Mouse (Mus musculus) embryonic stem cell, embryonic (primary cell): Measurements from ENCODE around the gene Ang5.
"Not testable (repeated sequence)": the region's sequence is repeated elsewhere in the genome, so short reads cannot be mapped to it uniquely, and the experiment has no call there.

Experiments used
- CTCF ChIA-PET, 4 experiments: fragments of 300-600 bp in 2 of 4; fragments of 350-600 bp in 2 of 4; sonication (Branson Sonifier 250); formaldehyde crosslinking; loops; one replicate each; lab custom pipeline; 2022; ENCODE audit warnings: inconsistent platforms in 2 of 4; lab: Charles Lee
- POLR2A ChIA-PET, 4 experiments: fragments of 300-600 bp in 2 of 4; fragments of 350-600 bp in 2 of 4; sonication (Branson Sonifier 250); formaldehyde crosslinking; loops; one replicate each; lab custom pipeline; 2022; ENCODE audit warnings: antibody characterized with exemption in 4 of 4, inconsistent platforms in 1 of 4; lab: Charles Lee

Ang5 gene

DNA sequence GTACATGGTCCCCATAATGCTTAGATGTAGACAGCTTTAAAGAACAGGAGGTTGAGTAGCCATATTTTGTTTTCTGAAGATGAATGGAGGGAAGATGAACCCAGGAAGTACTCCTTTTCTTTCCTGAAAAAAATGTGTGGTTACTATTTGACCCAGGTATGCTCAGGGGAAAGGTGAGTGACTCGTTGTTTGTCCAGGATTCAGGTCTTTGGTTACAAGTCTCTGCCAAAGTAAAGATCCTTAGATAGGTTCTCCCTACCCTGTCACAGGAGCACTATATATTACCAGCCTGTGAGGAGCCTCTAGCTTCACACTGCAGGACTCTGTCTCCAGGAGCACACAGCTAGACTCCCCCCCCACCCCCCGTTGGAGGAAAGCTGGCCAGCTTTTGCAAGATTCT is at the start of gene Ang5:
Ang5 (plus strand) TSS at position 301 of the 400 bp plus-strand sequence.
- CTCF ChIA-PET, POLR2A ChIA-PET: not testable (repeated sequence)

DNA sequence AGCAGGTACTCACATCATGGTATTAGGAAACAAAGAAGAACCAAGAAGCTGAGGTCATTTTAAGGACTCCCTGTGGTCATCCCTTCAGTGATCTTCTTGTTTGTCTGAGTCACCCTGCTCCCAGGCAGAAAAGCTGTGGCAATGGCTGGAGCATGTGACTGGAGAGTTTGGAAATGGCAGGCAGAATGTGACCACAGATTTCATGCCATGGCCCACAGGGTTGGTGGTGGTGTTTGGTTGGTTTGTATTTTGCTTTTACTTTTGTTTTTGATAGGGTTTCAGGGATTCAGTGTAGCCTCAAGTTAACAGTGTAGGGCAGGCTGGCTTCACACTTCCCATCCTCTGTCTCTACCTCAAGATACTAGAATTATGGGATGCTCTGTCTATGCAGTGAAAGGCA is 38.7 kb upstream of the Ang5 start:
- POLR2A ChIA-PET, CTCF ChIA-PET: not testable (repeated sequence)

DNA sequence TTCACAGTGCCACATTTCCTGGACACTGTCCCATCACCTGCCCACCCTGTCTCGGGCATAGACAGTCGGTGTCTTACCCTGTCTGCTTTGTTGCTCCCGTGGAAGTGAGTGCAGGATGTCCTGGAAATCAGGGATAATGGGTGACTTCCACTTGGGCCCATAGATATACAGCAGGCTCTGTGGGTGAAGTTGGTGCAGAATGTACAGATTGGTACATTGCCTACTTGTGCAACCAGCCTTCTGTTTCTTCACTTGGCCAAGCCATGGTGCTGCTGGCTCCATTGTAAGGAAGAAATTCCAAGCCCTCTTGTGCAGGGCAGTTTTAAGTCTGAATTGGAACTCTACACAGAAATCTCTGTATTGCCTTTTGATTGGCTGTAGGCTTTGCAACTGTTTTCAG is 33.4 kb upstream of the Ang5 start, which contains the start of gene Ear10:
Ear10 (minus strand) TSS at position 101 of the 400 bp plus-strand sequence.
- CTCF ChIA-PET, POLR2A ChIA-PET: not testable (repeated sequence)

DNA sequence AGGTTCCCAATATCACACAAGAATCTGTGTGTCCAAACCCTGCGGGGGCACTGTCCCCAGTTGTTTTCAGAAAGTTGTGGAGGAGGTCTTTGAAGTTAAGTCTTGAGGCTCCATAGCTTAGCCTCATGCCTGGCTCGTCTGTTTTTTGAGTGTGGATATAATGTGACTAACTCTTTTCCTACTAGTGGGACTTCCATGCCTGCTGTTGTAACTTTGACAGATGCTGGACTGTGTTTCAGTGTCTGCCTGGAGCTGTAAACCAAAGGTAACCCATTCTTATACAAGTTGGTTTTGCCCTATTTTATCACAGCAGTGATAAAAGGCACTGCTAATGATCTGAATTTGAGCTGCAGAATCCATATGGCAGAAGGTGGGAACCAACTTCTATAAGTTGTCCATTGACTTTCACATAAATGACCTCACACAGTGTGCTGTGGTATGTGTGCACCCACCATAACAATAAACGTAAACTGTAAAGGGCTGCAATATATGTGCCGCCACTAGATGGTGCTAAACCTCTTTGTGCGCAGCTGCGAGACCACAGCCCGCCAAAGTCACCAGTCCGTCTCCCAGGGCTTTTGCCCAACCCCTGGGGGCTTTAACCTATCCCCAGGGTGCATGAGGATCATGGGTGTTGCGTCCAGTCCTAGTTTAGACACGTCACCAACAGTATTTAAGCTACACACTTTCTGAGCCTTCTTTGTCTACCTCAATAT is 32.0 kb upstream of the Ang5 start, which contains the start of gene Gm8113:
Gm8113 (plus strand) TSS at position 703 of the 716 bp plus-strand sequence.
- POLR2A ChIA-PET: not testable (repeated sequence)
- CTCF ChIA-PET: interaction anchor here in 2 of 4 experiments (0.9 to 1.9 kb wide), 2 partner anchors 59 kb away, joined by 3 to 6 read pairs; no protein-coding TSS in a partner anchor

DNA sequence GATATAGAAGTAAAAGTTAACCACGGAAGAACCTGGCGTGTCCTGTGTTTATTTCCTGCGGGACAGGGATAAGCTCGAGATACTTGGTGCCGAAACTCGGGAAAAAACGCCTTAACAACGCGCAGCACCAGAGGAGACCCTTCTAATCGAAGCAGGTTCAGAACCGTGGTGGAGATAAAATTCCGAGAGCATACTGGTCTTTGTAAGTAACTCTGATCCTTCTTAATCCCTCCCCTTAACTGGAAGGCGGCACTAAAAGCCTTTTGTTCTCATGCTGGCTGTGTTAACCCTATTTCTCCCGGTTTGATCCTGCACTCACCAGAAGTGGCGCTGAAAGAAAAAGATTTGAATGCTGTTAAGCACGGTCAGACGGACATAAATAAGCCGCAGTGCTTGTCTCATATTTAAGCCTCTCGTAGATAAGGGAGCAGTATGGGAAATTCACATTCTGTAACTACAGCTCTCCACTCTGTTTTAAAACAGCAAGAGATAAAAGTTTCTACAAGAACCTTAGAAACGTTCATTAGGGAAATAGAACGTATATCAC is 31.4 kb upstream of the Ang5 start:
- POLR2A ChIA-PET: not testable (repeated sequence)

DNA sequence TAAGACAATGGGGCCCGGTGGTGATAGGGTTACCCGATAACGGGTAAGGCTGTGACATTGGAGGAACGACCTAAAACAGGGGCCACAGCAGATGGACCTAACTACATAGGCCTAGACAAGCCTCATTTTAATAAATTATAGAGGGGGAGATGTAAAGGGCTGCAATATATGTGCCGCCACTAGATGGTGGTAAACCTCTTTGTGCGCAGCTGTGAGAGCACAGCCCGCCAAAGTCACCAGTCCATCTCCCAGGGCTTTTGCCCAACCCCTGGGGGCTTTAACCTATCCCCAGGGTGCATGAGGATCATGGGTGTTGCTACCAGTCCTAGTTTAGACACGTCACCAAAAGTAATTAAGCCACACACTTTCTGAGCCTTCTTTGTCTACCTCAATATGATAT is 23.9 kb upstream of the Ang5 start:
- POLR2A ChIA-PET: not testable (repeated sequence)
- CTCF ChIA-PET: interaction anchor here in 1 of 4 experiments (0.9 kb wide), 1 partner anchor 51 kb away, joined by 3 read pairs; no protein-coding TSS in a partner anchor

More for the DNA sequence above, 31.4 kb upstream of the Ang5 start:
- CTCF ChIA-PET: interaction anchor here in 2 of 4 experiments (0.9 to 1.9 kb wide), 2 partner anchors 58 to 59 kb away, joined by 3 to 6 read pairs; no protein-coding TSS in a partner anchor

DNA sequence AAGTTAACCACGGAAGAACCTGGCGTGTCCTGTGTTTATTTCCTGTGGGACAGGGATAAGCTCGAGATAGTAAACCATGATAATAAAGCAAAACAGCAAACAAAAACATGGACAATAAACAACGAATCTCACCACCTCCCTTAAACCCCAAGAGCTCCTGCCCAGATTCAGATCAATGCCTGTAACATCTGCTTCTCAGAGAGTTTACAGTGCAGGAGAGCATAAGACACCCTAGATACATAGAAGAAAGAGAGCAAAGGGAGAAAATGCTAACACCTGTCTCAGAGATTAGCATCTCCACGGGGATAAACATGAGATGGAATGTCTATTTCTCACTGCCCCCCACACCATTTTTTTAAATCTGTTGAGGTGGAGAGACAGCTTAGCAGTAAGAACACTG is 23.5 kb upstream of the Ang5 start:
- CTCF ChIA-PET: interaction anchor here in 1 of 4 experiments (0.9 kb wide), 1 partner anchor 50 kb away, joined by 3 read pairs; no protein-coding TSS in a partner anchor
- POLR2A ChIA-PET: not testable (repeated sequence)

DNA sequence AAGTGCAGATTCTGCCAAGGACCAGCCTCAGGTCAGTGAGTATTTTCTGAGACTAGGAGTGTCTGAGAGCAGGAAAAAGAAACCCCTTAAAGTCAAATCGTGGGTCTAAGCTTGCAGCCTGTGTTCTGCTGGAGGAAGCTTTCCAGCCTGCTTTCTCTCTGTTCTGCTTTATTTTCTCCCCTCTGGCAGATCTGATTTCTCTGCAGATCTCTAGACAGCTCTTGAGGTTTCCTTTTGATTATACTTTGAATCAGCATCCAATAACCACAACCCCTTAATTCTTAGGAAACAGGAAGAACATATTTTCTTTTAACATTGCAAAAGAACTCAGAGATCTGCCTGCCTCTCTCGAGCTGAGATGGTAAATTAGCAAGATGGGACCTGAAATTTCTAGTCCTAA is 3.5 kb upstream of the Ang5 start:
- POLR2A ChIA-PET: not testable (repeated sequence)

DNA sequence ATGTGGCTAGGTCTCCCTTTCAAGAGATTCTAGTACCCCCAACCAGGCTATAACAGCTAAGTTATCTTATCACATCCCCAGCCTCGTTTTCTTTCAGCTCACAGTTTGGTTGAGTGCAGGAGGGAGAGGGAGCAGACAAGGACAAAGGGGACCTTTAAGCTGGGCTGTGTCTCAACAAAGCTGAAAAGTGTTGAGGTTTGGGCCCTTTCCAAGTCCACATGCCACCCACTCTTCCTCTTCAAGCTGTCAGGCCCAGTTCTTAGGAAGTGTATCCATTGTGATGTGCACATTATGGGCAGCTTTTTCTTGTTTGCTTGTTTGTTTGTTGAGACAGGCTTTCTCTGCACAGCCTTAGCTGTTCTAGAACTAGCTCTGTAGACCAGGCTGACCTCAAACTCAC is 1.8 kb upstream of the Ang5 start:
- CTCF ChIA-PET, POLR2A ChIA-PET: not testable (repeated sequence)

More for the DNA sequence above, 3.5 kb upstream of the Ang5 start:
- CTCF ChIA-PET: not testable (repeated sequence)

DNA sequence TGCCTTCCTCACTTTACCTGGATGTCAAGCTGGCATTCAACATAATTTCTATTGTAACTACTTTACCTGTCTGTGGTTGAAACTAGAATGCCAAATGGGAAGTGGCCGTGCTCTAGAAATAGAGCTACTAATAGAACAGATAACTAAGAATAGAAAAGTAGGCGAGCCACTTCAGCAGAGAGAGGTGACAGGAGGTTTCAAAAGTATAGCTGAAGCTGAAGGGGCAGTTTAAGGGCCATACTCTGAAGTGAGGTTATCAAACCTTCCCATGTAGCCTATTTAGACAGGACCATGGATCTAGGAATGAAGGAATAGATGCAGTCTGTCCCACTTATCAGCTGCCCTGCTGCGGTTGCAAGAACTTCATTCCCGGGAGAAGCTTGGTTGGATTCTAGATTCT is 26.6 kb downstream of the Ang5 start:
- ChIA-PET CTCF (interaction anchor here in 2 of 4 experiments (0.7 to 1.4 kb wide), 5 partner anchors 10 to 59 kb away, joined by 3 to 6 read pairs (median 3); partner anchors contain the start of gene Gm8113 (in 2 of the 2)), POLR2A (no interaction called here)

DNA sequence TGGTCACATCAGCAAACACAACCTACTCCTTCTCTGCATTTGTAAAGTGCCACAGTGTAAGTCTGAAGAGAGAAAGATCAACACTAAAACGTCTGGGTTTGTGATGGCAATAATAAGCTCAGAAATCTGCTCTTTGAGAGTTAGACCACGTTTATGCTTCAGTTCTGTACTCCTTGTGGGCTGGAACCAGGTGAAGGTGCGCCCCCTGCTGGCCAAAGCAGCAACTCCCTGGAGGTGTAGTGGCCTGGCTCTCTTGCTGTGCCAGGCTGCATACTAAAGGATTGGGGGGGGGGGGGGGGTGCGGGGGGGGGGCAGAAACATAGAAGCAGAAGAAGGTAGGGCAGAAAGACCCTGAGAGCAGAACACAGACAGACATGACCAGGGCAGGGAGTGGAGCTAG is 27.0 kb downstream of the Ang5 start:
- CTCF ChIA-PET: interaction anchor here in 3 of 4 experiments (0.6 to 1.4 kb wide), 6 partner anchors 9 to 1140 kb away, joined by 3 to 6 read pairs (median 4); partner anchors contain the start of gene Gm8113 (in 2 of the 3)

DNA sequence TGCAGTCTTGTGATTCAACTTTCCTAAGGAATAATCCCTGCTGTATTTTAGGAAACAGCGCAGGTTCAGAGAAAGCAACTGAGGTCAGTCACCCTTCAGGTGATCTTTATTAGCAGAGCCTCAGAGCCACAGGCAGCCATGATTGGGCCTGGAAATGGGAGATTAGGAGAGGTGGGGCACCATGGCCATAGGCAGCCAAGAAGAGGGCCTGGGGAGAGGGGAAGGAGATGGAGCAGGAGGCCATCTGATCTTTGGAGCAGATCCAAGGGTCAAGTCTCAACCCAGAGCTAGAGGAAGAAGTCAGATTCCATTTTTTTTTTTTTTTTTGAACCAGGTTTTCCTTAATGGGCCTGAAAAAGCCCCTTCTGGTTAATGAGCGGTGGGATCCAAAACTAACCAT is 29.3 kb downstream of the Ang5 start:
- CTCF ChIA-PET: interaction anchor here in 1 of 4 experiments (0.6 kb wide), 1 partner anchor 12 kb away, joined by 3 read pairs; no protein-coding TSS in a partner anchor
- POLR2A ChIA-PET: no interaction called here

More for the DNA sequence above, 27.0 kb downstream of the Ang5 start:
- POLR2A ChIA-PET: no interaction called here

DNA sequence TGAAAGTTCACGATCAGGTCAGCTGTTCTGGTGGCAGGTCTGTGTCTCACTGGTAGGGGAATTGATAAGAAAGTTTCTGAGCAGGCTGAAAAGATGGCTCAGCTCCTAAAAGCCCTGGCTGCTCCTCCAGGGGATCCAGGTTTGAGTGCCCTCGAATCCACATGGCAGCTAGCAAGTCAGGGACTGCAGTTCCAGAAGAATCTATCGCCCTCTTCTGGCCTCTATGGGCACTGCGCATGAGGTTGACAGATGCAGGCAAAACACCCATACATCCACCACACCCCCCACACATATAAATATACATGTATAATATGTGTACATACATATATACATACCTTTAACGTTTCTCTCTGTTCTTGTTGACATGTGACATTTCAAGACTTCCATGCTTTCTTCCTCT is 30.5 kb downstream of the Ang5 start:
- POLR2A ChIA-PET: not testable (repeated sequence)
- CTCF ChIA-PET: interaction anchor here in 1 of 4 experiments (1.4 kb wide), 1 partner anchor 11 kb away, joined by 4 read pairs; no protein-coding TSS in a partner anchor

DNA sequence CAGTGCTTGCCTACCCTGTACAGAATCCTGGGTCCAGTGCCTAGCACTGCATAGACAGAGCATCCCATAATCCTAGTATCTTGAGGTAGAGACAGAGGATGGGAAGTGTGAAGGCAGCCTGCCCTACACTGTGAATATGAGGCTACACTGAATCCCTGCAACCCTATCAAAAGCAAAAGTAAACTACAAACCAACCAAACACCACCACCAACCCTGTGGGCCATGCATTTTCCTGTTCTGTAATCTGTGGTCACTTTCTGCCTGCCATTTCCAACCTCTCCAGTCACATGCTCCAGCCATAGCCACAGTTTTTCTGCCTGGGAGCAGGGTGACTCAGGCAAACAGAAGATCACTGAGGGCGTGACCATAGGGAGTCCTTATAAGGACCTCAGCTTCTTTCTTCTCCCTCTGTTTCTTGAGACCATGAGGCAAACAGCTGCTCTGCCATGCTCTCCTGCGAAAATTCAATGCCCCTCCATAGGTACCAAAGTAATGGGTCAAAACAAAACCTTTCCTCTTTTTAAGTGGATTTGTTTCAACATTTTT is 41.7 kb downstream of the Ang5 start:
- CTCF ChIA-PET: interaction anchor here in 1 of 4 experiments (2.1 kb wide), 1 partner anchor 11 kb away, joined by 4 read pairs; no protein-coding TSS in a partner anchor
- POLR2A ChIA-PET: not testable (repeated sequence)

DNA sequence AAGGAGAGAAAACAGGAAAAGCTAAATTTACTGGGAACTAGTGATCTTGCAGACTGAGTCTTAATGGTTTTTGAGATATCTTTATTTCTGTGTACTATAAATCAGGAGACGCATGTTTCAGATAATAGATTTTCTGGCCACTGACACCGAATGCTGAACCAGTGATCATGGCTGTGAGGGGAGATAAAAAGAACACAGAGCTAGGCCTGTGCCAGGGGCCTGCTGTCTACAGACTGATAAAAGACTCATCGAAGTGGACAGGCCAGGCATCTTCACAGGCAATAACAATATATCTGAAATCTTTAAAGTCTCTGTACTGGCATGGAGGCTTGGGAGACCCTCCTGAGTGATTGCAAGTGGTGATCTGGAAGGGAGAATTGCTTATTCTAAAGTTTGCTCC is 44.7 kb downstream of the Ang5 start:
- POLR2A ChIA-PET: no interaction called here
- CTCF ChIA-PET: no interaction called here

DNA sequence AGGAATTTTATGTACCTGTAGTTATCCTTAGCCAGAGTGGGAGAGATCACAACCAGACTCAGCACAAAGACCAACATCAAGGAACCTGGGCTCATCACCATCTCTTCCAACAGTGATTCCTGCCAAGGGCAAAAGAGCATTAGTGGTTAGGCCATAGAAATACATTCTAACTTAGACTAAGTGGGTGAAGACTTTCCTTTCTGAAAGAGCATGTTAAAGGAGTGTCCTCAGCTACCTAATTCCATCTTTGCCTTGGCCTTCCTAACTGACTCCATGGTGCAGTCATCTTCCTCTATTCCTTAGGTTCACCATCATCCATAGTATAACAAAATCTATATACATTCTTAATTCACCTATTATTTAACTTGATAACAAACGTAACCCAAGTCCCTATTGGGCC is 45.3 kb downstream of the Ang5 start, which contains the start of gene Ang6:
Ang6 (minus strand) TSS at position 101 of the 400 bp plus-strand sequence.
- ChIA-PET POLR2A (no interaction called here), CTCF (no interaction called here)

DNA sequence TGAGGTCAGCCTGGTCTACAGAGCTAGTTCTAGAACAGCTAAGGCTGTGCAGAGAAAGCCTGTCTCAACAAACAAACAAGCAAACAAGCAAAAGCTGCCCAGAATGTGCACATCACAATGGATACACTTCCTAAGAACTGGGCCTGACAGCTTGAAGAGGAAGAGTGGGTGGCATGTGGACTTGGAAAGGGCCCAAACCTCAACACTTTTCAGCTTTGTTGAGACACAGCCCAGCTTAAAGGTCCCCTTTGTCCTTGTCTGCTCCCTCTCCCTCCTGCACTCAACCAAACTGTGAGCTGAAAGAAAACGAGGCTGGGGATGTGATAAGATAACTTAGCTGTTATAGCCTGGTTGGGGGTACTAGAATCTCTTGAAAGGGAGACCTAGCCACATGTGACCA is 51.2 kb downstream of the Ang5 start:
- CTCF ChIA-PET: not testable (repeated sequence)

DNA sequence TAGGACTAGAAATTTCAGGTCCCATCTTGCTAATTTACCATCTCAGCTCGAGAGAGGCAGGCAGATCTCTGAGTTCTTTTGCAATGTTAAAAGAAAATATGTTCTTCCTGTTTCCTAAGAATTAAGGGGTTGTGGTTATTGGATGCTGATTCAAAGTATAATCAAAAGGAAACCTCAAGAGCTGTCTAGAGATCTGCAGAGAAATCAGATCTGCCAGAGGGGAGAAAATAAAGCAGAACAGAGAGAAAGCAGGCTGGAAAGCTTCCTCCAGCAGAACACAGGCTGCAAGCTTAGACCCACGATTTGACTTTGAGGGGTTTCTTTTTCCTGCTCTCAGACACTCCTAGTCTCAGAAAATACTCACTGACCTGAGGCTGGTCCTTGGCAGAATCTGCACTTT is 52.8 kb downstream of the Ang5 start:
- CTCF ChIA-PET, POLR2A ChIA-PET: not testable (repeated sequence)

More for the DNA sequence above, 51.2 kb downstream of the Ang5 start:
- POLR2A ChIA-PET: not testable (repeated sequence)
